Mouse (Mus musculus) monocyte, adult 5-6 weeks (primary cell): Measurements from ENCODE around the gene Fam163b. TPM values are rescaled to one million over a fixed set of nuclear protein-coding genes. Genes with fewer than 3 reads are reported as not detected.

Experiments used
- ATAC-seq: fragments of 153-309, 156-312 bp; replicated peaks from 2 replicates; pipeline ENCODE4 v1.8.0; 2017; ENCODE audit warnings: mild to moderate bottlenecking; ENCODE audit not compliant: low TSS enrichment, insufficient number of reproducible peaks, severe bottlenecking, poor library complexity, low FRiP score
- total RNA-seq: library from RNA; stranded (forward); fragments of 200-1000, 200-491, 200-594 nt; gene quantifications from 3 replicates; pipeline ENCODE4 v1.2.3, GENCODE M21; 2017

Fam163b gene
- total RNA-seq, 1 experiment from 2014 or later = not detected

DNA sequence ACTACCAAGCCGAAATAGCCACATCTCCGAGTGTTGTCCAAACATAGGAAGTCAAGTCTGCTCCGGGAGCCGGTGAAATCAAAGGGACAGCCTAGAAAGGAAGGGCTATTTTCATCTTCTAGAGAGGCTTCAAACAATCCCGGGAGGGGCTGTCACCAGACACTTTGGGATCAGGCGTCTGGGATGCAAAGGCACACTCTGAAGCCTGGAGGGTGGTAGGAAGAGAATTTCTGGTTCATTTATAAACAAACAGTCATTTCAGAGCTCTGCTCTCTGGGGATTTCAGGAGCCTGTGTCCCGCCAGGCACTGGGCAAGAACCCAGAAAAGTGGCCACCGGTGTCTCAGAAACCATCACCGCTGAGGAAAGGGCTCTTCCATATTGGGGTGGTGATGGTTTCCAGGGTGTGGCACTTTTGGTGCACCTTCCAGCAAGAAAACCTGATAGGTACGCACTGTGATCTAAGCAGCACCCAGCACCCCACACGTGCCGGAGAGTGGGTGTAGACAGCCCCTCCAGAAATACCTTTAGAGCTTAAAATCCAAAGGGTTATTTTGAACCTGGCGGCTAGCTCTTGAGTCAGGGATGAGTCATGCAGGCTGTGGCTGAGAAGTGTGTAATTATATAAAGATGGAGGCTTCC, 45.8 kb downstream of the Fam163b start:
- ATAC-seq = no peak

DNA sequence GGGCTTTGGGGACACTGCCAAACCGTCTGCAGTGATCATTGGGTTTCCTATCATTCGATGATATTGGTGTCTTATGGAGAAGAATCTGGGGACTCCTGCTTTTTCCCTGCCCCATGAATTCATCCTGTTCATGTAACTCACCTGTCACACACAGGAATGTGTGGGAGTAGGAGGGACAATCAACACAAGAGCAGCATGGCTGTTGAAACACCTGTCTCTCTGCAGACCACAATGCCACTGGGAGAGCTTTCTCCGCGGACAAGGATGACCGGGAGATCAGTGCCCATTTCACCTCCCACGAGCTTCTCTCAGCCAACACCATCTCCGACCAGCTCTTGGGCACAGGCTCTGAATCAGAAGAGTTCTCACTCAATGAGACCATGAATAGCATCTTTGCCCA, 47.1 kb downstream of the Fam163b start:
- ATAC-seq = no peak

DNA sequence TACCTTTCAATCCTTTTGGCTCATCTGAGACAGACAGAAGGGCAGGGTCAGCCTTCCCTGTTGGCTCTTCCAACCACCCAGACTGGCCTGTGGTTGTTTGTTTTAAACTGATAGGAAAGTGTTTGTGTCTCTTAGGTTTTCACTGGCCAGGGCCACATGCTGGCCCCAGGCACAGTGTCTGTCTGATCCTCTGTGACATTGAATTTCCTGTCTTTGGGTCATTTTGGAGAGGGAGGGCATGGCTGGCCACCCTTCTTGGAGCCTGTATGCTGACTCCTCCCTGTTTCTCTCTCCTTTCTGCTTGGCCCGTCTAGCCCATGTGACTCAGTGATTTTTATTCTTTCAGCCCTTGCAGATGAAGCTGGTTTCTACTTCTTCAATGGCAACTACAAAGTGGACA, 53.1 kb downstream of the Fam163b start:
- ATAC-seq = no peak

GRCm38 (mm10) chr2:27088700-27089099, 53.6 kb downstream of the Fam163b start:
- ATAC-seq = no peak

DNA sequence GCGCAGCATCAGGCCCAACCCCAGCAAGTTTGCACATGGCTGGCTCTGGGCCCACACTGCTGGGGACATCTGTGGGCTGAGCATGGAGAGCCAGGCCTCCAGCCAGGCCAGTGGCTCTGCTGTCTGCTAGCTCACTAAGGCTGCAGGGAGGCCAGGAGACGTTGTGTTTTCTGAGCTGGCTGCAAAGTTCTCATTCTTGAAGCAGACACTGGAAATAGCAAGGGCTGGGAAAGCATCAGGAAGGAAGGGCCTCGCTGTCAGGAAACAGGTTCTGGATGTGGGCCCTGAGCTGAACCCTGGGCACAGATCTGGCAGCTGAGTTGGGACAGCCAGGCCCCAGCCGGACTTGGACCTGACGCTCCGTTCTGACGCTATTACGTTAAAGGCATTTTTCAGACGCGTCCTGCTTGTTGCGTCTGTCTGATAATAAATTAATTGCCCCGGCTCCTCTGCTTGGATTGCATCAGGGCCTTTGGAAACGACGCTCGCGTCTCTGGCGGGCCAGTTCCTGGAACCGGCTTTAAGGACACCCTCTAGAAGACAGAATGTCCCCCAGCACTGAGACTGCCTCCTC, 54.1 kb downstream of the Fam163b start:
- no peak for ATAC-seq

GRCm38 (mm10) chr2:27087581-27087980, 54.7 kb downstream of the Fam163b start:
- ATAC-seq = no peak

DNA sequence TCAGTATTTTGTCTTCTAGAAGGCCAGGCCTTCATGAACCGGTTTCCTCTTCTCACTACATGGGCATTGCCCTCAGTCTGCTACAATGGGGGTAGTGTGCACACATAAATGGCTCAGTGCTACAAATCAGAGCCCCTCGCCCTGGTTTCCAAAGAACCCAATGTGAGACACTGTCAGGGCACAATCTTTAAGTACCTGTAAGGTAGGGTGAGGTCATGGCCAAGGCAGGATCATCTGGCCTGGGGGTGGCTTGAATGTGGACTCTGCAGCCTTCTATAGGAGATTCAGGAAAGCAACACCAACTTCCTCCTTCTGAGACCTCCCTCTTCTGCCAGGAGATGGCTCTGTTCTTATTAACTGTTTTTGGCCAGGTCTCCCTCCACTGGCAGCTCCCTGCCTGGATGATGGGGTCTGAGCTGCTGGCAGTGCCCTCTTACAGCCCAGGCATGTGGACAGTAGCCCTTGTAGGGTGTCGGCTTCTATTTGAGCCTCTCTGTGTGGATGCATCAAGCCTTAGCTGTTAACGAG, 55.7 kb downstream of the Fam163b start:
- ATAC-seq = no peak

DNA sequence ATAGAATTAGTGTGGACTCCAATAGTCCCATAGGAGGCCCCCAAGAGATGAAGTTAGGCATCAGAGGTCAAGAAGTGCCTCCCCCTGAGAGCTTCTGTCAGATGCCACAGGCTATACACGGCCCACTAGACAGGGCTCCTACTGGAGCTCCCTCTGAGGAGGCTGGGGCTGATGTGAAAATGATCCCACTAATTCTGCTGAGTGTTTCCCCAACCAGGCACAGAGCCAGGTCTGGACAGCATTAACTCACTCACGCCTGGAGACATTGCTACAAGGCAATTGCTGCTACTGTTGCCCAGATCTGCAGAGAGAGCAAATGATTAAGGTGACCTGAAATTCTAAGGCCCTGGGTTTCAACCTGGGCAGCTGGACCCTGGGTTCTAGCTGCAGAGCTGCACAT, 56.5 kb downstream of the Fam163b start:
- ATAC-seq = no peak

GRCm38 (mm10) chr2:27084963-27085362, 57.3 kb downstream of the Fam163b start:
- no peak for ATAC-seq

DNA sequence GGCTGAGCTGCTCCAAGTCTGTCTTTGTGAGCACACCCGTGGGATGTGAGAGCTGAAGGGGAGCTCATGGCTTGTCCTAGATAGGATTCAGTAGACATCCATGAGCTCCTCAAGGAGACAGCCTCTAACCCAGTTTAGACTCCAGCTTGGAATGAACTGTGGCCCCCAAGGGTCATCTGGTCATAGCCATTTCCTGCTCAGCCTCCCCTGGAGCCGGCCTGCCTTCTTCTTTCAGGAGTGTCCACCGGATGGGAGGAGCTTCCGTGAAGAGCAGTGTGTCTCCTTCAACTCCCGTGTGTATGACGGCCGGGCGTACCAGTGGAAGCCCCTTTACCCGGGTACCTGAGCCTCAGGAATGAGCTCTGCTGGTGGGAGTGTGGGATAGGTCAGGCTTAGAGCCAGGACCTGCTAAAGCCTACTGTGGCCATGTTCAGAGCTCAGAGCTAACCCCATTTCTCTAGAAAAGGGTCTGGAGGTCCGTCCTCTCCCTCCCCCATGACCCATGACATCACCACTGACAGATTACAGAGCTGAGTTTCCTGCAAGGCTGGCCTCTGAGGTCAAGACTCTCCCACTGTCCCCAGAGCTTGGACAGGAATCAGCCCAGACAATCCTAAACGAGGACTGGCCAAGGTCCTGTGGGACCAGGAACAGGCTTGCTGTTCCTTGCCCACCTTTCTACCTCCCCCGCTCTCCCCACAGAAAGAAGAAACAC, 58.4 kb downstream of the Fam163b start:
- no peak for ATAC-seq

DNA sequence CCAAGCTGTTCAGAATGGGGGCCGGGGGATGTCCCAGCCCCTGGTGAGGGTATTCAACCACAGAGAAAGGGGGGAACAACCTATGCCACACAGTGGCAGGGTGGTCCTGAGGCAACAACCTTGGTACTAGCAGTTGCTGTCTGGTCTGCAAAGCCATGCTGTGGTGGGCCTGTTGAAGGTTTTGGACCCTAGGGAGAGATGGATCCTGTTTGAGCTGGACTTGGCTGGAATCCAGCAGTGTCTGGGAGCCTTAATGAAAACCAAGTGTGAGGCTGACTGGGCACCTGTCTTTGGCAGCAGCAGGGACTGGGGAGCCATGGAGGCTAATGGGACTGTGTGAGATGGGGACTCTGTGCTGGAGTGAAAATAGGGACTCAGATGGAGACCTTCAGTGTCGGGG, 62.6 kb downstream of the Fam163b start:
- ATAC-seq = no peak

- ATAC-seq = no peak
Measured at GRCm38 (mm10) chr2:27079152-27079584, 63.1 kb downstream of the Fam163b start, which contains the start of gene Adamtsl2. Gene Adamtsl2, plus strand, starts transcription at chr2:27079379.

DNA sequence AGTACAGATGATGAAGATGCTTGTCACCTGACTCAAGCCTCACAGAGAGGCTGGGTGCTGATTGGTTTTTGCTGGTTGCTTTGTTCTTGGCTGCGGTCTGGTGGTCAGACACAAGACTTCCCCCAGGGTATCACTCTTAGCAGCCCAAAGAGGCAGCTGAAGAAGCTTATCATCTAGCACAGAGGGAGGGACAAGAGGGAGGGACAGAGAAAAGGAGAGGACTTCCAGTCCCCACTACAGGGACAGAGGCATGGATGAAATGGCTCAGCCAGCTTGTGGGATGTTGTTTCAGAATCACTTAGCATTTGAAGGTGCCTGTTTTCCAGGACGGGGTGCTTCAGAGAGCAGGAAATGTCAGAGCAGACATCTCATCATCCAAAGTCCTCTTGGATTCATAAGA, 64.0 kb downstream of the Fam163b start:
- no peak for ATAC-seq

DNA sequence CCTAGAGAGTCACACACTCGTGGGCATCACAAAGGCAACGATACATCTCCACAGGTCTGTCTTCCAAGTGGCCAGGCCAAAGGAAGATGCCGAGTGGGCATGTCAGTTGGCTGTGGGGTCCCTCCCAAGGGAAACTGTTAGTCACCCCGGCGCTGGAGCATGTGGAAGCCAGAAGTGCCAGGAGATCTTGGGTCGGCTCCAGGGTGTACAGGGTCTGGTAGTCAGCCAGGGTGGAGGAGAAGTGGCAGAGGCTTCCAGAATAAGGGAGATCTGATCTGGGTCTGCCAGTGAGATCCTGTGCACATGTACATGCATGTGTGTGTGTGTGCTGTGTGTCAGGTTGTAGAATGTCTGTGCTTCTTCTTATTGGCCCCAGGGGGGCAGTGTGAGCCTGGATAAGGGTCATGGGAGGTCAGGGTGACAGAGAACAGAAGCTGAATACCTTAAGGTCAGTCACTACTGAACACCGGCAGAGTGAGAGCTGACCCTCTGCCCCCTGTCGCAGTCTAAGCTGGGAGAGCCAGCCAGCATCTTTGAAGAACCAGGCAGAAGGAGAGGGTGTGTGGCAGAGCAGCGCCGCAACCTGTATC, 64.5 kb downstream of the Fam163b start:
- no peak for ATAC-seq

DNA sequence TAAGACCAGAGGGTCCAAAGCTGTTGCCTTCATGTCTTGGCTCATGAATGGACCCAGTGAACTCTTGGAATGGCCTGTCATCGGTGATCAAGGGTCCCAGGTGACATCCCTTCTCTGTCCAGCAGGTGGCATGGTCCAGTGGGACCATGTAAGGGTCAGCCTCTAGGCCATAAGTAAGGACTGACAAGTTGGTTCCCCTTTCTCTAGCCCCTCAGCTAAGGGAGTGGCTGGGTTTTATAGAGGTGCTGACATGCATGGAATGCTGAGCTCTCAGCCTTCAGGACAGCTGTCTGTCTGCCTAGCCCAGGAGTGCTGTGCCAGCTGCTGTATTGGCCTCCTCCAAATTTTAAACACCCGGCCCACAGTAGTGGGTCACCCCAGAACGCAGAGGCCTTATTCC, 66.8 kb downstream of the Fam163b start:
- no peak for ATAC-seq

DNA sequence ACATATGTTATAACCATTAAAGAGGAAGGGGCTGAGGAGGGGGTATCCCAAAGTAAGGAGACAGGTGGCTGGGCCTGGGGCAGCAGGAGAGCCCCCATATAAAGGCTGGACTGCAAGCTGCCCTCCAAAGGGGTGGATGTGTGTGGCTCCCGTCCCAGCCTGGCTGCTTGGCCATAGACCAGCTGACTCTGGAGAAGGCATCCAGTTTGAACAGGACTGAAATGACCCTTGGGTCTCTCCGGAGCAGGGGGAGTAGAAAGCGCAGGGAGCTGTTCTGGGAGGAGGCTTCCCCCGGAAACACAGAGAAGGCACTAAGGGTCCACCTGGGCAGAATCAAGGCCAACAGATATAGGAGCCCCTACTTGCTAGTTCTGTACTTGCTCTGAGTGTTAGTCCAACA, 67.5 kb downstream of the Fam163b start:
- no peak for ATAC-seq

DNA sequence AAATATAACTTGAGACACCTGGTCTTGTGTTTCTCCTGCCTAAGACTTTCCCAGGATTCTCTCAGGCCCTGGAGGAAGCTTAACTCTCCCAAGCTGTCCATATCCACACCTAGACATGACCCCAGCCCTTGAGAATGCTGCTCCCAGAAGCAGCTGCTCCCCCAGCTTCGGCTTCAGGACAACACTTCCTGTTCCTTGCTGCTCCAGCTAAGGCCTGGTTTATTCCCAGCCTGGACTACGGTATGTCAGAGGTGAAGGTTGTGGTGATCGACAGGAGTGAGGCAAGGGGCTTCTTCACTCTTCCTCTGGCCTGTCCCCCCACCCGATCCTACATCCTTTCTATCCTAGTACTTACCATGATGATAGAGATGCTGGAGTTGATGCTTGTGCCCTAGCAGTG, 68.9 kb downstream of the Fam163b start:
- ATAC-seq = no peak

GRCm38 (mm10) chr2:27071978-27072377, 70.3 kb downstream of the Fam163b start, which contains the start of gene Mymk:
Gene Mymk, minus strand, starts transcription at chr2:27072179.
- no peak for ATAC-seq

GRCm38 (mm10) chr2:27071137-27071536, 71.2 kb downstream of the Fam163b start:
- no peak for ATAC-seq
